Mouse (Mus musculus): Measurements from ENCODE around the gene Stau1. TPM values are rescaled to one million over a fixed set of nuclear protein-coding genes. Genes with fewer than 3 reads are reported as not detected.

The Stau1 gene
- polyA plus RNA-seq, 1 experiment from 2014 or later: 31.5 TPM

GRCm38 (mm10) chr2:166900792-166901505 is 95.2 kb downstream of the Stau1 start:
- H3K36me3 ChIP-seq (replicated peaks; ENCODE audit: insufficient read depth, low read length): 0 out of 2 replicates have a peak, but pooled peaks cover 2% of the 10 kb centered on the region
- H3K27ac ChIP-seq (ENCODE audit: low read depth): peak overlapping the region; percentile 62; the same call in 1 of the 2 replicates
- H3K4me2 ChIP-seq (ENCODE audit: low read depth, low read length): no peak overlapping the region
- no peaks in the 10 kb centered on the region for H3K9me3 ChIP-seq (ENCODE audit: low read length)
- no peak overlapping the region for H3K9ac ChIP-seq (replicated peaks)
- ATAC-seq: no peak
- no peak overlapping the region for H3K4me3 ChIP-seq (ENCODE audit: low read depth, low read length)
- H3K27me3 ChIP-seq (ENCODE audit: insufficient read depth, low read length): no peaks in the 10 kb centered on the region
- TF ChIP-seq EP300 (IDR thresholded peaks at IDR 0.05; ENCODE audit: low read depth) (no peak), CTCF (IDR thresholded peaks at IDR 0.05; ENCODE audit: low read depth) (no peak)
- DNase-seq: no peak
- 88% methylated on average over 8 of the region's 8 CpGs for WGBS (ENCODE audit: insufficient replicate concordance)
- H3K4me1 ChIP-seq (ENCODE audit: insufficient read depth): peaks cover 5% of the 10 kb centered on the region

DNA sequence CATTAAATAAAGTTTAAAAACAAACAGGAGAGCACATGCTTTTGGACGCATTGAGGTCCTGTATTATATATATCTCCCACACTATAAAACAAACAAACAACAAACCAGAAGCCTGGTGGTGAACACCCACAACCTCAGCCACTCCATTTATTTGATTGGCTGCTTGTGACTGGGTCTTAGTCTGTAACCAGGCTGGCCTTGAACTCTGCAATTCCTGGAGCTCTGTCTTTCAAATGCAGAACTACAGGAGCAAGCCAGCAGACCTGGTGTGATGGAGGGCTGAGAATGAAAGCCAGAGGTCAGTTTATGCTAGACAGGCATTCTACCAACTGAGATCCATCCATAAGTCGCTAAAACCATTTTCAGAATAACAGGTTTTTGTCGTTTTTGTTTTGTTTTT is 96.4 kb downstream of the Stau1 start:
- H3K27ac ChIP-seq (ENCODE audit: low read depth): no peak overlapping the region
- H3K27me3 ChIP-seq (ENCODE audit: insufficient read depth, low read length): no peaks in the 10 kb centered on the region
- H3K4me3 ChIP-seq (ENCODE audit: low read depth, low read length): no peak overlapping the region
- TF ChIP-seq CTCF (IDR thresholded peaks at IDR 0.05; ENCODE audit: low read depth): no peak
- TF ChIP-seq EP300 (IDR thresholded peaks at IDR 0.05; ENCODE audit: low read depth): no peak
- H3K4me1 ChIP-seq (ENCODE audit: insufficient read depth): no peaks in the 10 kb centered on the region
- 71% methylated on average over 3 of the region's 3 CpGs for WGBS (ENCODE audit: insufficient replicate concordance)
- DNase-seq (no peak), ATAC-seq (no peak)
- H3K36me3 ChIP-seq (replicated peaks; ENCODE audit: insufficient read depth, low read length): peaks cover 4% of the 10 kb centered on the region
- no peak overlapping the region for H3K9ac ChIP-seq (replicated peaks)
- H3K4me2 ChIP-seq (ENCODE audit: low read depth, low read length): no peak overlapping the region
- H3K9me3 ChIP-seq (ENCODE audit: low read length): no peaks in the 10 kb centered on the region

DNA sequence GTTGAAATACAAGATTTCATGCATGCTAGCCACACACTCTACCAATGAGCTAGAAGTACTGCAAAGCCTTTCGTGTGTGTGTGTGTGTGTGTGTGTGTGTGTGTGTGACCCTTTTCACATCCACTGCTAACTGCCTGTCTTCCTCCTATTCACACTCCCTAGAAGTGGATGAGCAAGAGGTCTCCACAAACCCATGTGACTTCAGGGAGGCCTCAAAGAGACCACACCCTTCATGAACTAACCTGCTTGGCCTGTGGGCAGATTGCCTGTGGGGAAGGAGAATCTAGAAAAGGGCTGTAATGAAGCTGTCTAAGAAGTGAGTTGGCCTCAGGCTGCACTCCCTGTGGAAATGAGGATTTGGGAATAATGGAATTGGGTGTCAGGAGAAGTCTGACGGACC is 96.9 kb downstream of the Stau1 start:
- WGBS (ENCODE audit: insufficient replicate concordance): 60% methylated on average over 2 of the region's 2 CpGs
- no peak for ATAC-seq
- H3K27ac ChIP-seq (ENCODE audit: low read depth): no peak overlapping the region
- no peaks in the 10 kb centered on the region for H3K4me1 ChIP-seq (ENCODE audit: insufficient read depth)
- no peak overlapping the region for H3K9ac ChIP-seq (replicated peaks)
- no peak overlapping the region for H3K4me2 ChIP-seq (ENCODE audit: low read depth, low read length)
- TF ChIP-seq EP300 (IDR thresholded peaks at IDR 0.05; ENCODE audit: low read depth): no peak
- TF ChIP-seq CTCF (IDR thresholded peaks at IDR 0.05; ENCODE audit: low read depth): no peak
- H3K36me3 ChIP-seq (replicated peaks; ENCODE audit: insufficient read depth, low read length): peaks cover 10% of the 10 kb centered on the region
- no peaks in the 10 kb centered on the region for H3K27me3 ChIP-seq (ENCODE audit: insufficient read depth, low read length)
- no peak overlapping the region for H3K4me3 ChIP-seq (ENCODE audit: low read depth, low read length)
- no peak for DNase-seq
- H3K9me3 ChIP-seq (ENCODE audit: low read length): no peaks in the 10 kb centered on the region

Other genes with a start within 250 kb of the Stau1 start
- gene Trp53rkb, start 203.8 kb downstream of the Stau1 start, polyA plus RNA-seq (2015; fragmentation: Nextera tagmentation; extraction: Ambion mirVana): 3.0 and 3.1 TPM in 2 replicates
- 2.5 and 2.7 TPM in 2 replicates for gene Arfgef2, start 190.7 kb downstream of the Stau1 start, polyA plus RNA-seq (2015; fragmentation: Nextera tagmentation; extraction: Ambion mirVana)
- 19.0 and 23.3 TPM in 2 replicates for gene Cse1l, start 90.3 kb downstream of the Stau1 start, polyA plus RNA-seq (2015; fragmentation: Nextera tagmentation; extraction: Ambion mirVana)
- 19.2 and 21.9 TPM in 2 replicates for gene Ddx27, start 18.9 kb upstream of the Stau1 start, polyA plus RNA-seq (2015; fragmentation: Nextera tagmentation; extraction: Ambion mirVana)
- 5.8 and 6.3 TPM in 2 replicates for gene Znfx1, start 66.7 kb upstream of the Stau1 start, polyA plus RNA-seq (2015; fragmentation: Nextera tagmentation; extraction: Ambion mirVana)
- gene Kcnb1, start 193.9 kb upstream of the Stau1 start, polyA plus RNA-seq (2015; fragmentation: Nextera tagmentation; extraction: Ambion mirVana): 0.11 and 0.21 TPM in 2 replicates
- gene Ptgis, start 244.3 kb upstream of the Stau1 start, polyA plus RNA-seq (2015; fragmentation: Nextera tagmentation; extraction: Ambion mirVana): 1.1 and 1.8 TPM in 2 replicates

All from liver, postnatal 0 days (tissue).